Mouse (Mus musculus) midbrain, embryonic 16.5 days (tissue): ENCODE results near the gene Fbh1. TPM values are rescaled to one million over a fixed set of nuclear protein-coding genes. Genes with fewer than 3 reads are reported as not detected.

ENCODE experiments used
- ATAC-seq: fragments of 200-750 bp; cut with Nextera tagmentation; 2 replicates; pipeline ENCODE4 v1.8.0; 2017; ENCODE audit warnings: moderate TSS enrichment
- H3K27ac ChIP-seq: fragments of 300-500 bp; sonication (generic); 2 replicates; pipeline ENCODE4 v1.5.1; 2014; ENCODE audit warnings: mild to moderate bottlenecking, low read length, mixed read lengths
- H3K27me3 ChIP-seq: fragments of 300-500 bp; sonication (generic); 2 replicates; pipeline ENCODE4 v1.6.1; 2014; ENCODE audit warnings: low read depth, low read length, mixed read lengths; ENCODE audit not compliant: control insufficient read depth, insufficient read depth
- H3K36me3 ChIP-seq: fragments of 300-500 bp; sonication (generic); 2 replicates; pipeline ENCODE4 v1.6.1; 2014; ENCODE audit warnings: mild to moderate bottlenecking, low read length, moderate library complexity, mixed read lengths; ENCODE audit not compliant: control insufficient read depth, insufficient read depth
- H3K4me1 ChIP-seq: fragments of 300-500 bp; sonication (generic); 2 replicates; pipeline ENCODE4 v1.6.1; 2014; ENCODE audit warnings: mild to moderate bottlenecking, low read length, mixed read lengths; ENCODE audit not compliant: control insufficient read depth, insufficient read depth
- H3K4me2 ChIP-seq: fragments of 300-500 bp; sonication (generic); 2 replicates; pipeline ENCODE4 v1.6.1; 2014; ENCODE audit warnings: mild to moderate bottlenecking, low read length, mixed read lengths
- H3K4me3 ChIP-seq: fragments of 300-500 bp; sonication (generic); 2 replicates; pipeline ENCODE4 v1.5.1; 2014; ENCODE audit warnings: low read depth, mild to moderate bottlenecking, low read length, moderate library complexity, mixed read lengths
- H3K9ac ChIP-seq: fragments of 300-500 bp; sonication (generic); 2 replicates; pipeline ENCODE4 v1.6.1; 2014; ENCODE audit warnings: low read depth, low read length, mixed read lengths
- H3K9me3 ChIP-seq: fragments of 300-500 bp; sonication (generic); replicated peaks from 2 replicates; pipeline ENCODE4 v1.6.1; 2014; ENCODE audit warnings: mild to moderate bottlenecking, low read length, mixed read lengths; ENCODE audit not compliant: control insufficient read depth, poor library complexity, severe bottlenecking
- WGBS: fragments of 180-500 bp; shearing (Covaris S2); extraction: QIAGEN DNeasy Blood & Tissue Kit; methylation state at CpG from one replicate; pipeline ENCODE4 v1.1.7; 2014; 5-methylcytosine and 5-hydroxymethylcytosine counted together
- polyA plus RNA-seq: library from polyadenylated mRNA; unstranded; fragments of >200 nt; fragmentation: Nextera tagmentation; extraction: Ambion mirVana; gene quantifications from 2 replicates; pipeline ENCODE4 v1.2.1, GENCODE M21; 2015

Fbh1 gene
- polyA plus RNA-seq, 1 experiment from 2014 or later: 128 TPM

DNA sequence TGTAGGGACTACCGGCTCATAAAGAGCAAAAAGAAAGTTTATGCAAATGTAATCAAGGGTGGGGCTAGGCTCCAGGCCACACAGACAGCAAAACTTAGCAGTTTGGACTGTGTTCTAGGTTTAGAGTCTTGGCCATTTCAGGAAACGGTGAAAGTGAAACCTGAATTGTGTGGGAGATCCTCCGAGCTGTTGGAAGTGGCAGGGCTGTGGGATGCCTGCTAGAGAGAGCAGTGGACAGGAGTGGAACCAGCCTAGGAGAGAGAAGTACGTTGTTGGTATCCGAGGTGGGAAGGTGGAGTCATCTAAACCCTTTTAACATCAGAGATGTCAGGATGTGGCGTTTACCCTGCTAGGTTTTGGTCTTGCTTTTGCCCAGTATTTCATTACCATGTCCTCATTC, 41.5 kb downstream of the Fbh1 start:
- no peaks in the 10 kb centered on the region for H3K4me1 ChIP-seq
- peaks cover 12% of the 10 kb centered on the region for H3K36me3 ChIP-seq
- no peaks in the 10 kb centered on the region for H3K27me3 ChIP-seq
- H3K27ac ChIP-seq: no peak overlapping the region
- no peak overlapping the region for H3K9ac ChIP-seq
- H3K9me3 ChIP-seq: no peaks in the 10 kb centered on the region
- H3K4me3 ChIP-seq: no peak overlapping the region
- no peak for ATAC-seq
- WGBS: 83% methylated on average over 6 of the region's 6 CpGs
- no peak overlapping the region for H3K4me2 ChIP-seq

DNA sequence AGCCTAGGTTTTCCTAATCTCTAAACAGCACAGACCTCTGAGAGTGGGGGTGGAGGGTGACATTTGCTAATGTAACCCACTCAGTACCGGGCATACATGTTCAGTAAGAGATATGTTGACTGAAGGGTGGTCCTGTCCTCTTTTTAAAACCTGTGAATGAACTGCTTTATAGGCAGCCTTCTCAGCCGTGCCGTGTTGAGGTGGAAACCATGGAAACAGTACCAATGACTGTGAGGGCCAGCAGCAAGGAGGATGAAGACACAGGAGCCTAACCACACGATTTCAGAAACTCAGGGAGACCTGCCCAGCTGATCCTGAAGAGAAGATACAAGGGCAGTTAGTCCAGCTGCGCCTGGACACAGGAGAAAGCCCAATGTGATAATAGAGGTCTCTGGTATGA, 44.4 kb downstream of the Fbh1 start:
- 0 out of 2 replicates have a peak, but pooled peaks cover 3% of the 10 kb centered on the region for H3K36me3 ChIP-seq
- no peak overlapping the region for H3K4me2 ChIP-seq
- H3K27ac ChIP-seq: no peak overlapping the region
- no peak for ATAC-seq
- no peaks in the 10 kb centered on the region for H3K27me3 ChIP-seq
- no peaks in the 10 kb centered on the region for H3K4me1 ChIP-seq
- H3K9ac ChIP-seq: no peak overlapping the region
- H3K9me3 ChIP-seq: no peaks in the 10 kb centered on the region
- 68% methylated on average over 5 of the region's 5 CpGs for WGBS
- no peak overlapping the region for H3K4me3 ChIP-seq

GRCm38 (mm10) chr2:11729091-11729490, 48.3 kb downstream of the Fbh1 start:
- Histone ChIP-seq H3K4me1 (no peaks in the 10 kb centered on the region), H3K27ac (no peak overlapping the region), H3K9ac (no peak overlapping the region), H3K4me3 (no peak overlapping the region), H3K4me2 (no peak overlapping the region), H3K27me3 (no peaks in the 10 kb centered on the region), H3K9me3 (no peaks in the 10 kb centered on the region), H3K36me3 (no peaks in the 10 kb centered on the region)
- 63% methylated on average over 3 of the region's 3 CpGs for WGBS
- ATAC-seq: no peak

GRCm38 (mm10) chr2:11727574-11727973, 49.8 kb downstream of the Fbh1 start:
- Histone ChIP-seq H3K27me3 (no peaks in the 10 kb centered on the region), H3K4me2 (no peak overlapping the region), H3K36me3 (no peaks in the 10 kb centered on the region), H3K9me3 (no peaks in the 10 kb centered on the region), H3K27ac (no peak overlapping the region), H3K4me3 (no peak overlapping the region), H3K4me1 (no peaks in the 10 kb centered on the region), H3K9ac (no peak overlapping the region)
- no peak for ATAC-seq
- 96% methylated on average over 5 of the region's 5 CpGs for WGBS

DNA sequence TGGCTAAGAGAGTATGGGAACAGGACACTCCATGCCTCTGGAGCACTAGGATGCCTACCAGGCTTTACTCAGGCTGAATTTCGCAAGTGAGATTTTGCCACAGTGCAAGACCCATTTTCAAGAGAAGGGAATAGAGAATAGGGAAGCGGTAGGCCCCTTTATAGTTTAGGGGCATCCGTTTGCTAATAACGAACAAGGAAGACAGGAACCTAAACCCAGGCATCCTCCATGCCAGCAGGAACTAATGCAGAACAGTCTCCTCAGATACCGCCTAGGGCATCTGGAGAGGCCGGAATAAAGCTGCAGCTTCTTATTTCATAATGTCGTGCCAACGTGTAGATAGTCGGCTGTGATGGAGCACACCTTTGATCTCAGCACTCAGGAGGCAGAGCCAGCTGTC, 54.8 kb downstream of the Fbh1 start:
- H3K4me1 ChIP-seq: no peaks in the 10 kb centered on the region
- no peak overlapping the region for H3K4me2 ChIP-seq
- ATAC-seq: no peak
- 89% methylated on average over 9 of the region's 9 CpGs for WGBS
- H3K27me3 ChIP-seq: no peaks in the 10 kb centered on the region
- H3K9me3 ChIP-seq: no peaks in the 10 kb centered on the region
- no peaks in the 10 kb centered on the region for H3K36me3 ChIP-seq
- no peak overlapping the region for H3K4me3 ChIP-seq
- H3K9ac ChIP-seq: no peak overlapping the region
- no peak overlapping the region for H3K27ac ChIP-seq

DNA sequence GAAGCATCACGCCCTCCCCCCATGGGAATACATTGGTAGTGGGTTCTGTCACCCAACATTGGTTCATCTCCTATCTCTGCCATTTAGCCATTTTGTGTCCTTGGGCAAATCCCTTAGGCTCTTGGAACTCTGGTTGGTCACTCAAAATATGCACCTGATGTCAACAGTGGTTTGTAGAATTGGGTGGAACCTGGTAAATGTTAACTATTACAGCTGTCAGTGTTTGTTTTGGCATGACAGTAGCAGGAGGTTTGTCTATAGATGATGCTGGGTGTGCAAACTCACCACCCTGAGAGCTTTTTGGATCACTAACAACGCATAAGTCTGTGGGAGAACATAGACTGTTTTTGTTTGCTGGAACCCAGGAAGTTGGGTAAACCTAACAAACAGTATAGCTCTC, 58.8 kb downstream of the Fbh1 start:
- Histone ChIP-seq H3K27me3 (no peaks in the 10 kb centered on the region), H3K9ac (no peak overlapping the region), H3K9me3 (no peaks in the 10 kb centered on the region), H3K27ac (no peak overlapping the region), H3K4me2 (no peak overlapping the region), H3K4me1 (no peaks in the 10 kb centered on the region), H3K4me3 (no peak overlapping the region), H3K36me3 (no peaks in the 10 kb centered on the region)
- no peak for ATAC-seq
- WGBS: 93% methylated on average over 2 of the region's 2 CpGs

GRCm38 (mm10) chr2:11714535-11714934, 62.8 kb downstream of the Fbh1 start:
- Histone ChIP-seq H3K27ac (no peak overlapping the region), H3K27me3 (no peaks in the 10 kb centered on the region), H3K36me3 (no peaks in the 10 kb centered on the region), H3K9ac (no peak overlapping the region), H3K9me3 (no peaks in the 10 kb centered on the region), H3K4me2 (no peak overlapping the region), H3K4me3 (no peak overlapping the region), H3K4me1 (no peaks in the 10 kb centered on the region)
- 83% methylated on average over 4 of the region's 4 CpGs for WGBS
- ATAC-seq: no peak

GRCm38 (mm10) chr2:11713021-11713420, 64.4 kb downstream of the Fbh1 start:
- no peak overlapping the region for H3K9ac ChIP-seq
- no peaks in the 10 kb centered on the region for H3K4me1 ChIP-seq
- no peaks in the 10 kb centered on the region for H3K9me3 ChIP-seq
- WGBS: 79% methylated on average over 3 of the region's 3 CpGs
- H3K4me3 ChIP-seq: no peak overlapping the region
- H3K4me2 ChIP-seq: no peak overlapping the region
- H3K27me3 ChIP-seq: no peaks in the 10 kb centered on the region
- H3K27ac ChIP-seq: no peak overlapping the region
- no peaks in the 10 kb centered on the region for H3K36me3 ChIP-seq
- ATAC-seq: no peak

GRCm38 (mm10) chr2:11712483-11712990, 64.8 kb downstream of the Fbh1 start:
- no peaks in the 10 kb centered on the region for H3K36me3 ChIP-seq
- peaks cover 3% of the 10 kb centered on the region; the same call in 1 of the 2 replicates for H3K27me3 ChIP-seq
- H3K4me3 ChIP-seq: no peak overlapping the region
- no peak overlapping the region for H3K9ac ChIP-seq
- 90% methylated on average over 6 of the region's 6 CpGs for WGBS
- no peaks in the 10 kb centered on the region for H3K9me3 ChIP-seq
- H3K27ac ChIP-seq: no peak overlapping the region
- H3K4me1 ChIP-seq: no peaks in the 10 kb centered on the region
- ATAC-seq: no peak
- no peak overlapping the region for H3K4me2 ChIP-seq
